Mouse (Mus musculus): ENCODE results near the gene Wdr20rt.
"Not testable (repeated sequence)": the region's sequence is repeated elsewhere in the genome, so short reads cannot be mapped to it uniquely, and the experiment has no call there.

Gene Wdr20rt

DNA sequence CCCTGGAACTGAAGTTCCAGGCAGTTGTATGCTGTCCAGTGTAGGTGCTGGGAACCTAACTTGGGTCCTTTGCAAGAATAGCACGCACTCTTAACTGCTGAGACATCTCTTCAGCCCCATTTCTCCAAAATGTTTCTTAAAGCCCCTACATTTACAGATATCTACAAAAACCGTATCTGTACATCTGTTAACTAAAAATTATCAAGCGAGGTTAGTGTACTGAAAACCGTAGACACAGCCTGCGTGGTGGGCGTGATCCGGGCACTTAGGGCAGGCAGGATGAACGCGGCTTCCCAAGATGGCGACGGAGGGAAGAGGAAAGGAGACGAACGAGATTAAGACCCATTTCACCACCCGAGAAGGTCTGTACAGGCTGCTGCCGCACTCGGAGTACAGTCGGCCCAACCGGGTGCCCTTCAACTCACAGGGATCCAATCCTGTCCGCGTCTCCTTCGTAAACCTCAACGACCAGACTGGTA is at the start of gene Wdr20rt:
Wdr20rt (plus strand) TSS at position 51 of the 479 bp plus-strand sequence.
- DNase-seq: no peak

DNA sequence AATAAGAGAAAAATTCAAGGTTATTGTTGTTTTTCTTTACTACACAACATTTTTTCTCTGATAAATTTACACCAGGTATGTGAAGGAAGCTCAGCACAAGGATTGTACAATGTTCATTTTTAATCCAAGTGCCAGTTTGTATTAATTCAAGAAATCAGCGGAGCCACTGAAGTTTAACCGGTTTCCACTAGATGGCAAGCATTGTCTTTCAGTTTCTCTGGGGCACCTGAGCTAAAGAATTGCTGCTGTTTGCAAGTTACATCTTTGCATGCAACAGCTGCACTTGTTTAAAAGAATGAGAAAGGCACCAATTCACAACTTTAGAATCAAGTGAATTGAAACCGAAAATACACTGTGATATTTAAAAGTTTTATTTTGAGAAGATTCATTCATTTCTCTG is 38.0 kb upstream of the Wdr20rt start:
- DNase-seq: peak; percentile 13

DNA sequence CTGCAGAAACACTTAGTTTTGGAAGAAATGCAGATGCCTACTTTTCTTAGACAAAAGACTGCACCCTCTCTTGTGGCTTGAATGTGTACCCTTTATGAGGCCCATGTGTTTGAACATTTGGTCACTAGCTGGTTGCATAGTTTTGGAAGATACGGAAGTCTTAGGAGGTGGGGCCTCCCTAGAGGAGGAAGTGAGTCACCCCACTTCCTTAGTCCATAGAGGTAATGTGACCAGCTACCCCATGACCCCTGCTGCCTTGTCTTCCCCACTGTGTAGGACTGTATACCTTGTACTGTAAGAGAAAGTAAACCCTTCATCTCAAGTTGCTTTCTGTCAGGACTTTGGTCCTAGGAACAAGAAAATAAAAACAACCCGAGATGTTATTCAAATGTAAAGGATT is 36.1 kb upstream of the Wdr20rt start:
- DNase-seq: no peak

GRCm38 (mm10) chr12:65194003-65194530 is 31.2 kb upstream of the Wdr20rt start:
- DNase-seq: no peak

DNA sequence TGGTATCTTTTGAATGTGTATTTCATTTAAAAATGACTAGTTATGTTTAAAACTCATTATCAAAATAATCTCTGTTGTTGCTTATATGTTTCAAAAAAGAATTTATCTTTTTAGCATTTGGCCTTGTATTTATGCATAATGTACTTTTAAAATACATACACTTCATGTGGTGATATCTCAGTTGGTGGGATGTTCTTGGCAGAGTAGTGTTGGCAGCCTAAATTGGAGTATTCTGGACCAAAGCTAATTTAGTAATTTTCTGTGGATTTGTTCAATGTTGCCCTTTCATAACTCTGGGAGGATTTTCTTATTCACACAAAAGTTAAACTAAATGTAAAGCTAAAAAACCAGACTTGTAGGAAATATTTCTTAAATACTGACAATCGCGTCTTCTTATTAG is 23.5 kb upstream of the Wdr20rt start:
- no peak for DNase-seq

DNA sequence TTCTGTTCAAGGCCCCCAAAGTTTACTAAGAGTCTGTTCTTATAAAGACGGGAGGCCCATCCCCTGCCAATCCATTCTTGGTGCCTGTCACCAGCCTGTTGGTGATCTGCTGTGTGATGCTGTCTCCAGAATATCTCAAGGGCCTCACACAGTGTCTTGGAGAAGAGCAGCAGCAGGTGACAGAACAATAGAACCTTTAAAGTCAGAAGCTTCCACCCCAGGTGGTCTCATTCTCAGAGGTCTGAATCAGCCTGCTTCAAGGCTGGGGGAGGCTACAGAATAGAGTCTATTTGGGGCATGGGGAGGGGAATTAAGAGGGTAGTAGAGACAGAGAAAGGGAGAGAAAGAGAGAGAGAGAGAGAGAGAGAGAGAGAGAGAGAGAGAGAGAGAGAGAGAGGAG is 18.9 kb upstream of the Wdr20rt start:
- DNase-seq: no peak

DNA sequence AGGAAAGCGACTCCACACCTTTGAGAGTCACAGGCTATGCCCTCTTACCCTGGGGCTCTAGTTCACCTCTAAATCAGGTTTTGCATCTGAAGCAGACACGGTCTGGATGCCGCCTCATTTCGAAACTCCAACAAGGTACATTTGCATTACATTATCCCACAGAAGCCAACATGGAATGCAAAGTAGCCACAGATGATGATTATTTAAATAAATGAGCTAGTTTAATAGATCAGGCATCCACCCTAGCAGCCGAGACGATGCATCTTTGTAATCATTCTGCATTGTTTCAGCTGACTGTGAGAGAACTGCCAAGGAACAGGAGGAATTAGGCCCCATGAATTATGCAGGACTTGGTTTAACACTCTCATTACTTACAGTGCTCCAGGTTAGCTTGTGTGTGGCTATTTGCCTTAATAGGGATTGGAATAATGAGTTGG is 8.9 kb upstream of the Wdr20rt start:
- peak; percentile 29 for DNase-seq

- DNase-seq: no peak
Observed at GRCm38 (mm10) chr12:65228628-65229027, 3.3 kb downstream of the Wdr20rt start.

- DNase-seq: no peak
Observed at GRCm38 (mm10) chr12:65229041-65229440, 3.7 kb downstream of the Wdr20rt start.

- DNase-seq: not testable (repeated sequence)
Observed at GRCm38 (mm10) chr12:65232801-65233200, 7.5 kb downstream of the Wdr20rt start.

- no peak for DNase-seq
Observed at GRCm38 (mm10) chr12:65250116-65250738, 24.9 kb downstream of the Wdr20rt start.

DNA sequence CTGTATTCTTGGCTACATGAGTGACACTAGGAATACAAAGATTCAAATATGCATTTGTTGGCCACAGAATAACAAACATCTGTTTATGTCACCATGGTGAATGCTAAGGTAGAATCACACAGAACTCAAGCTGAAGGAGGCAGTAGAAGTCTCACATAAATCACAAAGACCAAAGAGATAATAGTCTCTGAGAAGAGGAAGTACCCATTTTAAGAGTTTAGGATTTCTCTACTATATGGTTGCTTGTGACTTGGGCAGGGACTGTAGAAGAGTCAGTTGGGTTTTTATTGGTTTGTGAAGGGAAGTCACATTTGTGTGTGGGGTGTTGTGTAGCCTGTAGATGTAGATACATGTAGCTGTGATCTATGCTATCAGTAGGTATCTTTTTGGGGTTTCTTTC is 31.6 kb downstream of the Wdr20rt start:
- DNase-seq: no peak

DNA sequence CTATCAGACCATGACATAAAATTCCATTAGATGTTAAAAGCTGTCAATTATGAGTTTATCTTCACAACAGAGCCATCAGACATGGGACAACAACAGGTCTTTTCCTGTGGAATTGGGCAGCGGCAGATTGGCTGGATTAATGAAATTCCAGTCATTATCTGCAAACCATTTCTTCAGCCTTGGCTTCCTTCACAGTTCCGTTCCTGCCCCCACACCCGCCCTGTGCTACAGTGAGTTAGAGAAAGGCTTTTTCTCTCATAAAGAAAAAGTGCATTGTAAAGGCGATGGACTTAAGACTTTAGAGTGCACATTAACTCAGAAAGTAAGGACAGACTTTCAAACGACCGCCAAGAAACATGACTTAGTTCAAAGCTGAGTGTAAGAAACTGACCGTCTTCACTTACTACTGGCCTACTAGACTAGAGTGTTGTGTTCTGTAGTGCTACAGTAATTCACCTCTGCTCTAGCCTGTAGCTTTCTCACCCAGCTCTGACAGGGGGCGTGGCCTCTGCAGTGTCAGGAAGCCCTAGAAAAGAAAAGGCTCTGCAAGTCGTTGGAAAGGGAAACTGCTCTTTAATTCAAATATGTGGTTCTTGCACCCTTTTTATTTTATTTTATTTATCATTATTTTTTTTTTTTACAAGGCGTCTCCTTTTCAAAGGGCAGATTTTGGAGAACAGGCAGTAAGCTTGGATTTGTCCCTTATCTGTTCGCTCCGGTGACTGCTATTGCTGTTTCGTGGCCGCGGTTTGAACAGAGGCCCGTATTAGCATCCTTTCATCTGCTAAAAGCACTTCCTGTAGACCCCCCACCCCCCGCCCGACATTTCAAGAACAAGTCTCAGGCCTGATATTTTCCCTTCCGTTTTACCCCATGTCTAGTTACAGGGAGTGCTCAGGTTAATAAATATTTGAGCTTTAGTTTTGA is 33.2 kb downstream of the Wdr20rt start:
- peak; percentile 46 for DNase-seq

DNA sequence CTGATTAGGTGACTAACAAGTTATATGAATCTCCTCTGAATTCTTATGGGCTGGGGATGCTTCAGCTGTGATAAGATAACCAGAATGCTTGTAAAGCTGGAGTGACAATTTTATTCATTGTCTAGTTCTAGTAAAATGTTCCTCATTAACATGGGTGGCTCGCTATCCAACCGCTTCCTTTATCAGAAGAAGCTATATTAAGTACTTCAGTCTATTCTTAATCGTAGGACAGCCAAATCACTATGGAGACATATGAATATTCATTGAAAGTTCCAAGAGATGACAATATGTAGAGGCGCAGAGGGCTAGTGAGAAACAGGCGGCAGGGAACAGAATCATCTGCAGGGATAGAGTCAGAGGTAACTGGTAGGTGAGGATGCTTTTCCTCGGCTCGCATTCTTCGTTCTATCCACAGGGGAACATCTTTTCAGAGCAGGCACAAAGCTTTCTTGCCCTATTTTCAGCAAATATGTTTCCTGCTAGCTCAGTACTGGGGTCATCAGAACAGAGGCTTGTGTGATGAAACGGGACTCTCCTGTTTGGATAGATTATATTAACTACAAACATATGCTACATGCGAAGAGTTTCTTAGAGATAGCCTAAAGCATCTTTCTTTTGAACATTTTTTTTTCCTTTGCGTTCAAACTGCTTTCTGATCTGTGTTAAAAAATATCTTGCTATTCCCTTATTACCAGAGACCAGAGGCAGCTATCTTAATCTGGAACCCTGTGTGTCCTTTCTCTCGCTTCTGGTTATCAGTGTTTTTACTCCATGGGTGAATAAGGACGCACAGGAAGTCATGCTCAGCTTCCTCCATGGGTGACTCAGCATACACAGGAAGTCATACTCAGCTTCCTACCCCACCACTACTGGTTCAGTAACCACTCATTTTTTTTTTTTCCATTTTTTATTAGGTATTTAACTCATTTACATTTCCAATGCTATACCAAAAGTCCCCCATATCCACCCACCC is 34.1 kb downstream of the Wdr20rt start:
- DNase-seq: no peak

DNA sequence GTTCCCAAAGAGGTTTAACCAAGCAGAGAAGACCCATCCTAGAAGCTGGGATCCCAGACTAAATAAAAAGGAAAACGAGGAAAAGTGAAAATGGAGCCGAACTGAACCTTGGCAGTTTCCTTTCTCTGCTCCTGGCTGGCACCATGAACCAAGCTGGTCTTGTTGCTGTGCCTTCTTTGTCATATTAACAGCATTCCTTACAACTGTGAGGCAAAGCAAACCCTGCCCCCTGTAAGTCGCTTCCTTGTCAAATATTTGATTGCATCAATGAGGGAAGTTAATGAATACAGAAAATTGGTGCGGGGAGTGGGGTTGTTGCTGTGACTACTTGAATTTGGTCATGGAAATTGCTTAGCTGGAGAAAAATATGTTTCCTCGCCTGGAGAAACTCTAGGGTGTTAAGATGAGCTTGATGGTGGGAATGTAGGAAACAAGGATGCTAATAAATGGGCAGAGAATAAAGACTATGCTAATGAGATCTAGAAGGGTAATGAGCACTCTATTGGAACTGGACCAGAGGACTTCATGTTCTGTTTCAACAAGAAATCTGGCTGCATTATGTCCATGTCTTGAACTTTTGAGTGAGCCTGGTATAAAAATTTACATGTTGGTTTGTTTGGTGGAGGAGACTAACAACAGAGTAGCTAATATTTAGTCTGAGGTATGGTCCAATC is 43.1 kb downstream of the Wdr20rt start:
- no peak for DNase-seq

DNA sequence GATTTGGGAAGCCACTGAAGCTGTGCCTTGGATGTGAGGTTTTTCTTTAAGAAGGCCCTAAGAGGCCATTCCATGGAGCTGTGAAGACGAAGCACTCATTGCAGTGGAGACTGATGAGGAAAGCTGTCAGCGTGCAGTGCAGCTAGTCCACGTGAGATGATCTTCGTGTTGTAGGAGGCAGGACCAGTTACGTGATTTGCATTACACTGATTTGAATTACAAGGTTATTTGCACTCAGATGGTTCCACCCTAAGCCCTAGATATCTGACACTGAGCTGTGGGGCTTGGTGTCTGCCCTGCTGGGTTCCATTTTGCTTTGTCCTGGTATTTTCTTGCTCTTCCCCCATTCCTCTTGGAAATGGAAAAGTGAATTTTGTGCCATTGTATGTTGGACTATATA is 44.1 kb downstream of the Wdr20rt start:
- DNase-seq: no peak

GRCm38 (mm10) chr12:65273807-65274206 is 48.5 kb downstream of the Wdr20rt start:
- DNase-seq: no peak

All from kidney, postnatal 14 days (tissue).